Mouse (Mus musculus) left cerebral cortex, postnatal 4 days (tissue): ENCODE data around the gene Ccdc130. TPM values are rescaled to one million over a fixed set of nuclear protein-coding genes. Genes with fewer than 3 reads are reported as not detected.
A peak's percentile ranks its signal among the peaks of the same experiment; 100 is the strongest.

Experiments used
- microRNA-seq: library from miRNA; unstranded; fragments of <30 nt; microRNA quantifications from one replicate; pipeline ENCODE4 v1.2.0, GENCODE M21; 2022
- total RNA-seq, 2 experiments: library from RNA; stranded (reverse); gene quantifications; 2 replicates each; pipeline ENCODE4 v1.2.3; 2021

The Ccdc130 gene
- total RNA-seq, 2 experiments from 2014 or later, result 19.7 to 23.5 TPM

Small RNA genes lying within 50 kb of the gene (microRNA-seq; reads per million reads assigned to microRNA genes)
- gene Mir23a (2,777 reads per million, percentile 85 among the genes with 10 or more reads in this experiment), gene Mir24-2 (not detected), gene Mir27a (106 reads per million, percentile 51 among the genes with 10 or more reads in this experiment), gene Mir3074-2 (not detected)

Other genes starting within 250 kb of the Ccdc130 start
- 10 to 100 TPM; 13.2 to 15.5 TPM for gene Palm3, start 248.9 kb downstream of the Ccdc130 start, total RNA-seq
- 1 to 10 TPM; 1.5 to 1.6 TPM for gene Il27ra, start 227.8 kb downstream of the Ccdc130 start, total RNA-seq
- gene Rln3, start 225.4 kb downstream of the Ccdc130 start, total RNA-seq, result not detected
- gene Gm10643, start 205.2 kb downstream of the Ccdc130 start, total RNA-seq, result 1 to 10 TPM; 3.3 to 4.0 TPM
- 10 to 100 TPM; 26.1 to 28.5 TPM for gene Rfx1, start 203.5 kb downstream of the Ccdc130 start, total RNA-seq
- gene Dcaf15, start 165.6 kb downstream of the Ccdc130 start, total RNA-seq, result 10 to 100 TPM; 49.1 to 49.7 TPM
- gene Podnl1, start 144.4 kb downstream of the Ccdc130 start, total RNA-seq, result not detected
- 10 to 100 TPM; 74.9 to 80.8 TPM for gene Cc2d1a, start 122.4 kb downstream of the Ccdc130 start, total RNA-seq
- gene 4930432K21Rik, start 122.4 kb downstream of the Ccdc130 start, total RNA-seq, result 1 to 10 TPM; 1.7 to 2.1 TPM
- gene Nanos3, start 85.2 kb downstream of the Ccdc130 start, total RNA-seq, result 10 to 100 TPM in 1 of 2 experiments, 1 to 10 TPM in 1; 8.1 to 11.4 TPM
- 10 to 100 TPM; 22.9 to 23.3 TPM for gene Zswim4, start 33.3 kb downstream of the Ccdc130 start, total RNA-seq
- gene D8Ertd738e, start 20.7 kb downstream of the Ccdc130 start, total RNA-seq, result 100 to 1,000 TPM; 105 to 120 TPM
- gene Mri1, start 13.1 kb downstream of the Ccdc130 start, total RNA-seq, result 10 to 100 TPM; 25.1 to 26.4 TPM
- gene Cacna1a, start 118.1 kb upstream of the Ccdc130 start, total RNA-seq, result 100 to 1,000 TPM; 151 to 183 TPM